Mouse (Mus musculus): Measurements from ENCODE around the gene Lrch3. TPM values are rescaled to one million over a fixed set of nuclear protein-coding genes. Genes with fewer than 3 reads are reported as not detected.

Lrch3 gene
- polyA plus RNA-seq (2017; shearing (Covaris generic)): 108 TPM

DNA sequence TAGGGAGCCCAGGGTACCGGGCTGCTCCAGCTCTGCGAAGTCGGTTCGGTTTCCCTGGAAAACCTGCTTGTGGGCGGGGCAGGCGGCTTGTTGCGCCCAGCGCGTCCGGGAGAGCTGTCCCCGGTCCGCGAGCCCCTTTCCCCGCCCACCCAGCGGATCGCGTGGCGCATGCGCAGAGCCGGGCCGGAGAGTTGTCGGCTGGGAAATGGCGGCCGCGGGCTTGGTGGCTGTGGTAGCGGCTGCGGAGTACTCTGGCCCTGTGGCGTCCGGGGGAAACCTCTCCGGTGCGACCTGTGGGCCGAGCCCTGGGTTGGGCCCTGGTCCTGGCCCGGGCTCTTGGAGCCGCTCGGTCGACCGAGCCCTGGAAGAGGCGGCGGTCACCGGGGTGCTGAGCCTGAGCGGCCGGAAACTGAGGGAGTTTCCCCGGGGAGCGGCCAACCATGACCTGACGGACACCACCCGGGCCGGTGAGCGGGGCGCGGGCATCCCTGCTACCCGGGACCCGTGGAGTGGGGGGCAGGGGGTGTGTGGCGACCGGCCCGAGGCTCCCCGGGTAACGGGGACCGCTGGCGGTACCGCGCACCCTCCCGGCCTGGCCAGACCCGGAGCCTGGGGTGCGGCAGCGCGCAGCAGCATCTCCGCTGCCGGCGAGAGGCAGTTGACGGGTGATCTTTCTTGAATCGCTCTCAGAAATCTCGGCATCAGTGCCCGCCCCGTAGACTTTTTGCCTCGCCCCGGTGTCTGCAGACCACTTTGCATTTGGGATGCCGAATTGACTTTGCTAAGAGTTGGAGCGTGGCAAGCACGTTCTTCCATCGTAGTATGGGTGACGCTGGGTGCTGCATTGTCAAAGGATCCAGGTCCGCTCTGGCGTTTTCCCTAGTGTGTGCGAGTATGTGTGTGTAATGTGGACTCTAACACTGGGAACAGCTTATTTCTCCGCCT, at the start of gene Lrch3:
Gene Lrch3 (plus strand): TSS at position 164 of the 945 bp plus-strand sequence.

DNA sequence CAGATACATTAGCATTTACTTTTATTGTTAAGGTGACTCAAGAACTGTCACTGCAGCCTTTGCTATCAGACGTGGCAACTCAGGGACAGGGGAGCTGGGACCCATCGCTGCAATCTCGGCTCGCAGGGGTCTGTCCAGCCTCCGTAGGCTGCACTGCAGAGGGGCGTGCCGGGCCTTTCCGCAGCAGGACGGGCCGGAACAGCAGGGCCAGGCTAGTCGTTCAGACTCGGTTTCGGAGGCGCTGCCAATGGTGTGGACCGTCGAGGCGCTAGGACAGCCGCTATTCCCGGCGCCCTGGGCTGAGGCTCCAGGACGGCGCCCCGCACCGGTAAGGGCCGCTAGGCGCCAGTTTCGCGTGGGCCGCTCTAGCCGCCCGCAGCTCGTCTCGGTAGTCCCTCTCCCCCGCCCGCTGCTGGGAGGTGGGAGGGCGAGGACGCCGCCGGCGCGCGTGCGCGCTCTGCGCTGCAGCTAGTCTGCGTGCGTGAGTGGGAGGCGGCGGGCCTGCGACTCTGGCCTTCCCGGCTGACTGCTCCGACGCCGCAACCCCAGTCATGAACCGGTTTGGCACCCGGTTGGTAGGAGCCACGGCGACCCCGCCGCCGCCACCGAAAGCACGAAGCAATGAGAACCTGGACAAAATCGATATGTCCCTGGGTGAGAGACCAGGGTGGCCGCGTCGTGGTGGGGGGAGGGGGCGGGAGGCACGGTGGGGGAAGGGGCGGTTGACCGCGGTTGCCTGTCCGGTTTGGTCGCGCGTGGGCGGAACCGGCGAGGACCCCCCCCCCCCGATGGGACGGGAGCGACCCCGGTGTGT, 36.4 kb upstream of the Lrch3 start, which contains the start of the genes Fyttd1 and Rubcn:
Gene Fyttd1 (plus strand): TSS at position 158 of the 814 bp plus-strand sequence.
Gene Rubcn (minus strand): TSS at position 424 of the 814 bp plus-strand sequence.

DNA sequence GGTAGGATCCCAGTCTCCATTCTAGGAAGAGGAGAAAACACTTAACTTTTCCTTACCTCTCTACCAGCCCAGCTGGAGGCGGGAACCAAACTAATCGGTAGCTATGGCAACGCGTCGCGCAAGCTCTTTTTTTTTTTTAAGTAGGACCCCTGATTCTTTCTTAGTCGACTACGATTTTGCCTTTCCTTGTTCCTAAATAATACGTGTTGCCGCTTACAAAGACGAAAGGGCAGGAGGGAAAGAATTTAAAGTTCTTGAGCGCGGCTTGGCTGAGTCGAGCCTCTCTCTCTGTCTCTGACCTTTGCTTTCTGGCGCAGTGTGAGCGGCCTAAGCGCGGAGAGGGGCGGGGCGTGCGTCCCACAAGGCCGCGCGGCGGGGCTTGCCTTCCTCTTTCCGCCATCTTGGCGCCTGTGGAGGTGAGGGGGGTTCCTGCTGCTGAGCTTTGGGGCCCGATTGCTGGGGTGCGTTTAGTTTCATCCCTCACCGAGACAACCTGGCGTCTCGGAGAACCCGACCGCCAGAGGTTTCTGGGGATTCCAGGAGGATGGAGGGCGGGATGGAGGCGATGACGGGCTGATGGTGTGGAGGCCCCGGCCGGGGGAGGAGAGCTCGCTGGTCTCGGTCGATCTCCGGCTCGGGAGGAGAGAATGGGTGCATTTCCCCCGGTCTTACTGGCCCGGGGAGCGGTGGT, 142.3 kb downstream of the Lrch3 start, which contains the start of the genes Iqcg and Rpl35a:
Gene Iqcg (minus strand): TSS at position 124 of the 691 bp plus-strand sequence.
Gene Rpl35a (plus strand): TSS at position 359 of the 691 bp plus-strand sequence.

DNA sequence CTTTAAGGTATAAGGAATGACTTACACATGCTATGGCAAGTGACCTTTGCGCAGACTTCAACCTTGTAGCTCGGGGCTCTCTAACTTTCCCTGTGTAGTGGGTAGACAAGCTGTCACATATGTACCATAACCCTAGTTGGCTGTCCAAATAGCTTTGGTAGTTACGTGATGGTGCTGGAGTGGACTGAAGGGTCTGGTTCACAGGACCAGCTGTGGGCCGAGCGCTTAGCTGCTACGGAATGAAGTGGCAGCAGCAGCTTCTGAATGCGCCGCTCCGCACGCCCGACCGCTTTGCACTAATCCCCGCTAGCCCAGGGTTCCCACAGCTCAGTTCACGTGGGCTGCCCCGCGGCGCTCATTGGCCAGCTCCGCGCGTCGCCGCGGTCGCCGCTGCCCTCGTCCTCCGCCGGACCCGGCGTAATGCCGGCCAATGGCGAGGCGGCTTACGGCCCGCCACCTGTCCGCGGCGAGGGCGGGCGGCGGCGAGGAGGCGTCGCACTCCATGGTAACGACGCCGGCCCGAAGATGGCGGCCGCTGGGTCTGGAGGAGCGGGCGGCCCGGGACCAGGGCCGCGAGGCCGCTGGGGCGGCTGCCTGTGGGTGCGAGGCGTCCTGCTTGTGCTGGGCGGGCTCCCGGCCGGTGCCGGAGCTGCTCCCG, 148.3 kb downstream of the Lrch3 start, which contains the start of gene Lmln:
Gene Lmln (plus strand): TSS at position 498 of the 658 bp plus-strand sequence.

Other genes with a start within 250 kb of the Lrch3 start
- gene Muc4, start 178.2 kb upstream of the Lrch3 start, polyA plus RNA-seq (2017; shearing (Covaris generic)): 0.04 TPM
- gene Muc20, start 116.7 kb upstream of the Lrch3 start, polyA plus RNA-seq (2017; shearing (Covaris generic)): 0.50 TPM
- gene Smbd1, start 103.6 kb upstream of the Lrch3 start, polyA plus RNA-seq (2017; shearing (Covaris generic)): not detected
- gene Fyttd1, start 36.6 kb upstream of the Lrch3 start, polyA plus RNA-seq (2017; shearing (Covaris generic)): 90.1 TPM
- 23.0 TPM for gene Rubcn, start 36.3 kb upstream of the Lrch3 start, polyA plus RNA-seq (2017; shearing (Covaris generic))
- gene Iqcg, start 142.1 kb downstream of the Lrch3 start, polyA plus RNA-seq (2017; shearing (Covaris generic)): 0.49 TPM
- gene Rpl35a, start 142.4 kb downstream of the Lrch3 start, polyA plus RNA-seq (2017; shearing (Covaris generic)): 658 TPM
- 0.38 TPM for gene Lmln, start 148.4 kb downstream of the Lrch3 start, polyA plus RNA-seq (2017; shearing (Covaris generic))

All from inflammation-experienced regulatory T-cells, adult 16 weeks (primary cell).